Mouse (Mus musculus) gastrocnemius, adult 2 months (tissue): Measurements from ENCODE around the gene Slc39a7. TPM values are rescaled to one million over a fixed set of nuclear protein-coding genes. Genes with fewer than 3 reads are reported as not detected.

Experiments
- DNase-seq: peaks from one replicate; pipeline ENCODE4 v3.0.0; 2022
- H3K27ac ChIP-seq: fragments of 200-600 bp; 2 replicates; pipeline ENCODE4 v1.8.1; 2022; ENCODE audit warnings: mild to moderate bottlenecking
- H3K4me3 ChIP-seq: fragments of 200-600 bp; 2 replicates; pipeline ENCODE4 v1.8.1; 2022; ENCODE audit warnings: mild to moderate bottlenecking, moderate library complexity
- CTCF ChIP-seq: fragments of 200-600 bp; IDR thresholded peaks from 2 replicates; pipeline ENCODE4 v1.8.1; 2022; ENCODE audit warnings: antibody characterized with exemption, mild to moderate bottlenecking, moderate library complexity
- intact Hi-C: fragments of 180-260 bp; cut with DNase I; formaldehyde crosslinking; loops from one replicate; pipeline ENCODE4 v1.15.1; 2025
- total RNA-seq, 2 experiments: library from RNA; stranded (reverse); gene quantifications; 2 replicates each; pipeline ENCODE4 v1.2.3; 2021

The Slc39a7 gene
- total RNA-seq, 2 experiments from 2014 or later = 44.6 to 49.5 TPM

DNA sequence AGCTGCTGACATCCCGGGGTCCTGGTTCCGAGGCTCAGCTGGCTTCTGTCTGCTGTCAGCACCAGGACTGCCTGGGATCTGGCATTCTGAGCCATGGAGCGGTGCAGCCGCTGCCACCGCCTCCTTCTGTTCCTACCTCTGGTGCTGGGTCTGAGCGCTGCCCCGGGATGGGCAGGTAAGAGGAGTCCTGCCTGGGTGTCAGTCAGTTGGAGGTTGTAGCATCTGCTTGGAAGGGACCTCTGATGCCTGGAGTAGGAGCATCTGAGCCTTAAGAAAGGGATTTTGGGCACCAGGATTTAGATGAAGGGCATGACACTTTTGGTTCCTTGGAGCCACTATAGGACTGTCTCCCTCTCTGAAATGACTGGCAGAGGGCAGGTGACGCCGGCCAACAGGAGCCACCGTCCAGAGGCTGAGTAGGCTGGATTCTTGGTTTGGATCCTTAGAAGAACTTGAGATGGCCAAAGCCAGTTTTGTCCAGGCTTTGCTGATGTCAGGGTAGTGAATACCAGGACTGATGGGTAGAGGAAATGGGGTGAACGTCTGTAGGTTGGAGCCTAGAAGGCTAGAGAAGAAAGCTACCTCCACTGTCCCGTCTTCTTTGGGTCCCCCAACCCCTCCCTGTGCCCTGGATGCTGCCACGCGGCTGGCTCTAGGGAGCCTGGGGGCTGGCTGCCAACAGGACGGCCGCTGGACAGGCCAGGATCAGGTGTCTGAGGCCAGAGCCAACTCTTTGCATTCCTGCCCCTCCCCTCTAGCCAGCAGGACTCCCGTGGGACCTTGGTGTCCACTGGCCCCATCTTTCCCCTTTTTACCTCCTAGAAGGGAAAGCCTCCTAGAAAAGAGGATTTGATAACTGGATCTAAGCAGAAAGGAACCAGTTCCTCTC lies 8.3 kb upstream of the Slc39a7 start:
- TF ChIP-seq CTCF = no peak
- H3K4me3 ChIP-seq = peak overlapping the region; percentile 57
- intact Hi-C loops = loop anchor here (5.0 kb wide), 1 partner anchor 67 kb away; no protein-coding TSS in a partner anchor
- peak overlapping the region; percentile 81 for H3K27ac ChIP-seq
- peak; percentile 94 for DNase-seq

DNA sequence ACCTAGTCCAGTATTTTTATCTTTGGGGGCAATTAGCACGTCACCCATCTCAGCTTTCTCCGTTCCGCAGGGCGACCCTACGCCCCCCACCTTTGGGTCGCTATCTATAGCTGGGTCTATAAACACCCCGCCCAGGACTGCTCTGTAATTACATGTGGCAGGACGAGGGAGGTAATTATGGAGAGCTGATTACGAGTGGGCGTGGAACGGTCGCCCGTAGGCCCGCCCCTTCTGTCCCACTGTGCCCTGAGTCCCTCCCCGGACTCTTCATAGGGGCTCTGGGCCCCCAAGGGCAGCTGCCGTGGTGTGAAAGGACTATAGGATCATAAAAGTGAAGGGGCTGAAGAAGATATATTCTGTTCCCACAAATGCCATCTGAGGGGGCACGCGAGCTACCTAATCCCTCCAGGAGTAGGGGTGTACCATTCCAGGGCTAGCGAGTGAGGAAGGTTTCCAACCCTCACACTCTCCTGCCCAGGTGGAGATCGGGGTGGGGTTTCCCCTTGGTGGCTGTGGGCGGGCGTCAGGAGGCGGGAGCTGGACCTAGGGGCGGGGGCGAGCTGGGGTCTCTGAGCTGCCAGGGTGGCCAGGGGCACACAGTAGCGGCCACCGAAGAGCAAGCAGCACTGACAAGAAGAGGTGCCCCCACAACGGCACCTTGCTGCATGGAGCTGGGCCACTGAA lies 7.5 kb upstream of the Slc39a7 start, which contains the start of gene Col11a2:
Gene Col11a2 (plus strand): TSS at position 560 of the 684 bp plus-strand sequence.
- intact Hi-C loops = loop anchor here (5.0 kb wide), 1 partner anchor 68 kb away; no protein-coding TSS in a partner anchor
- Histone ChIP-seq H3K4me3 (peak within 1 kb of the TSS; percentile 57), H3K27ac (peak within 1 kb of the TSS; percentile 81)
- peak; percentile 49 for DNase-seq
- TF ChIP-seq CTCF = no peak

DNA sequence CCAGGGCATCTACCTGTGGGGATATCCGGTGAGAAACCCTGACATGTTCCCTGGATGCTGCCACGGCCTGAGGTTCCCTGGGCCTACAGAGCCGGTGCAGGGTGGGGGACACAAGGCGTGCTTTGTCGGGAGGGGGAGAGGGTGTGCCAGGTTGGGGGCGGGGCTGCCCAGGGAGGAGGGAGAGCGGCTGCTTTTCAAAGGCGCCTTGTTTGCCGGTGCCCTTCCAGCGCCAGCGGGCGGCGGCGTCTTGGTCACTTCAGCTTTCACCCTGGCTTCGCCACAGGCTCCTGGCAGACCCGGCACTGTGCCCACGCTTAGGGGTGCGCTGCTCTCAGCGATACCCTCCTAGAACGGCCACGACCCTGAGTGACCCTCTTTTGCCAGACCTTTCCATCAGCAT lies 7.0 kb upstream of the Slc39a7 start:
- no peak for TF ChIP-seq CTCF
- H3K27ac ChIP-seq = peak overlapping the region; percentile 81
- H3K4me3 ChIP-seq = peak overlapping the region; percentile 57
- DNase-seq = peak; percentile 65
- intact Hi-C loops = loop anchor here (5.0 kb wide), 1 partner anchor 69 kb away; no protein-coding TSS in a partner anchor

DNA sequence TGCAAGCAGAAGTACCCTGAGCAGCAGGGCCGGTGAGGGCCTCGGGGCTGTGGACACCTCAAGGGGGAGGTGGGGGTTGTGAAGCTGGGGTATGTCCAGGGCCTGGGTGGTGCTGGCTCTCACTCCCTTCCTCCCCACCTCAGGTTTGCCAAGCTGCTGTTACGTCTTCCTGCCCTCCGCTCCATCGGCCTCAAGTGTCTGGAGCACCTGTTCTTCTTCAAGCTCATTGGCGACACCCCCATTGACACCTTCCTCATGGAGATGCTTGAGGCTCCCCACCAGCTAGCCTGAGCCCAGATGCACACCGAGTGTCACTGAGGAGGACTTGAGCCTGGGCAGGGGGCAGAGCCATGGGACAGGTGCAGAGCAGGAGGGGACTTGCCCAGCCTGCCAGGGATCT lies 5.8 kb upstream of the Slc39a7 start:
- intact Hi-C loops = loop anchor here (5.0 kb wide), 1 partner anchor 70 kb away; no protein-coding TSS in a partner anchor
- peak; percentile 28 for DNase-seq
- TF ChIP-seq CTCF = no peak
- H3K4me3 ChIP-seq = no peak overlapping the region
- H3K27ac ChIP-seq = no peak overlapping the region

DNA sequence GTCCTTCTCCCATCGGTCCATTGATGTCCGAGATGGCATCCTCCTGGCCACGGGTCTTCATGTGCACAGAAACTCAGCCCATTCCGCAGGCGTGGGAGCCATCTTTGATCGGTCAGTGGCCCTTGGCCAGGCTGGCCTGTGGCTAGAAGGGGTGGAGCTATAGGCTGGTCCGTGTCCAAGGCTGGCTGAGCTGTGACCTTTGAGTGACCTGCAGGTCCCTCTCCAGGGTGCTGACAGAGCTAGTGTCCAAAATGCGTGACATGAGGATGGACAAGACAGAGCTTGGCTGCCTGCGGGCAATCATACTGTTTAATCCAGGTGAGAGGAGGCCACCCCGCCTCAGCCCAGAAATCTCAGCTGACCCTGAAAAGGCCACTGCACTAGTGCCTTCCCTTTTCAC lies 5.2 kb upstream of the Slc39a7 start:
- H3K4me3 ChIP-seq = no peak overlapping the region
- DNase-seq = peak; percentile 54
- intact Hi-C loops = loop anchor here (5.0 kb wide), 1 partner anchor 71 kb away; no protein-coding TSS in a partner anchor
- no peak for TF ChIP-seq CTCF
- no peak overlapping the region for H3K27ac ChIP-seq

DNA sequence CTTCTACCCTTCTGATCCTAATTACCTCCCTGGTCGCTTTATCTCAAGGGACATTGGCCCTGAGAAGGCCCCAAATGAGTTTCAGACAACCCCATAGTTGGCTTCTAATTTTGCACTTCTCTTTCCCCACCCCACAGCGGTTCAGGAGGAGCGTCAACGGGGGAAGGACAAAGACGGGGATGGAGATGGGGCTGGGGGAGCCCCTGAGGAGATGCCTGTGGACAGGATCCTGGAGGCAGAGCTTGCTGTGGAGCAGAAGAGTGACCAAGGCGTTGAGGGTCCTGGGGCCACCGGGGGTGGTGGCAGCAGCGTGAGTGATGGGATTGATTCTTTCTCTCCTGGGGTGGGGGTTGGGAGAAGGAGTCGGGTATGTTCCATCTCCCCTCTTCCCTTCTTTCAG lies 4.0 kb upstream of the Slc39a7 start:
- TF ChIP-seq CTCF = no peak
- peak; percentile 13 for DNase-seq
- intact Hi-C loops = loop anchor here (5.0 kb wide), 1 partner anchor 72 kb away; no protein-coding TSS in a partner anchor

DNA sequence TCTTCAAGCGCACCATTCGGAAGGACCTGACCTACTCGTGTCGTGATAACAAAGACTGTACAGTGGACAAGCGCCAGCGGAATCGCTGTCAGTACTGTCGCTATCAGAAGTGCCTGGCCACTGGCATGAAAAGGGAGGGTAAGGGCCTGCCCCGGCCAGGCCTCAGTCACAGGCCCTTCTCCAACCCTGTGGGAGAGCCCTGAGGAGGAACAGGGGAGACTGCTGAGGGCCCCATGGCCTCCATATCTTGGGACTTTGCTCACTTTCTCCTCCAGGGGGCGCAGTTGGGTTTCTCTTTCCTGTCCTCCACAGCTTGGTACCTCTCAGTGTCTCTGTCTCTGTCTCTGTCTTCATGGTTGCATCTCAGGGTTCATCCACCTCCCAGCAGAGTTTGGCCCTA lies 2.6 kb upstream of the Slc39a7 start:
- Histone ChIP-seq H3K27ac (peak overlapping the region; percentile 31; the same call in 1 of the 2 replicates), H3K4me3 (peak overlapping the region; percentile 1; the same call in 1 of the 2 replicates)
- intact Hi-C loops = loop anchor here (5.0 kb wide), 1 partner anchor 88 kb away; the partner anchor contains the start of gene Brd2
- DNase-seq = peak; percentile 71
- peak; percentile 77 for TF ChIP-seq CTCF

More for the DNA sequence above, 4.0 kb upstream of the Slc39a7 start:
- Histone ChIP-seq H3K27ac (no peak overlapping the region), H3K4me3 (no peak overlapping the region)

DNA sequence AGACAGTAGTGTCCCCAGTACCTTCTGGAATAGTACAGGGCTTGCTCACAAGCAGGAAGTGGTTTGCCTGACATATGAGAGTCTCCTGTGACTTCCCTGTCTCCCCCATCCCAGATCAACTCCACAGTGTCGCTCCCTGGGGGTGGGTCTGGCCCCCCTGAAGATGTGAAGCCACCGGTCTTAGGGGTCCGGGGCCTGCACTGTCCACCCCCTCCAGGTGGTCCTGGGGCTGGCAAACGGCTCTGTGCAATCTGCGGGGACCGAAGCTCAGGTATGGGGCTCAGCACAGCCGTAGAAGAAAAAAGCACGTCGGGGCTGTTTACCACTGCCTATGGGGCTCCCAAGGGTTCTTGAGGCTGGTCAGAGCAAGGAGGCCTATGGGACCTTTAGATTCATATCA lies 2.0 kb upstream of the Slc39a7 start:
- no peak for TF ChIP-seq CTCF
- intact Hi-C loops = loop anchor here (5.0 kb wide), 1 partner anchor 89 kb away; the partner anchor contains the start of gene Brd2
- Histone ChIP-seq H3K4me3 (peak overlapping the region; percentile 78), H3K27ac (peak overlapping the region; percentile 100)
- no peak for DNase-seq

DNA sequence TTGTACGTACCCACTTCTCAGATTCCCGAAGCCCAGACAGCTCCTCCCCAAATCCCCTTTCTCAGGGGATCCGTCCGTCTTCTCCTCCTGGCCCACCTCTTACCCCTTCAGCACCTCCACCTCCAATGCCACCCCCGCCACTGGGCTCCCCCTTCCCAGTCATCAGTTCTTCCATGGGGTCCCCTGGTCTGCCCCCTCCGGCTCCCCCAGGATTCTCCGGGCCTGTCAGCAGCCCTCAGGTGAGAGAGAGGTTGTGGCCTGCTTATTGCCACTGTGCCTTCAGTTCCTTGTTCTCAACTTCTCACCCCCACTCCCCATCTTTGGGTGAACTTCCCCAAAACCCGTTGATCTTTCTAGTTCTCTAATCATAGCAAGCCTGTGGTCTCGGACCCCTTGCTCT lies 1.3 kb upstream of the Slc39a7 start:
- intact Hi-C loops = loop anchor here (5.0 kb wide), 1 partner anchor 89 kb away; the partner anchor contains the start of gene Brd2
- Histone ChIP-seq H3K4me3 (peak overlapping the region; percentile 78), H3K27ac (peak overlapping the region; percentile 100)
- TF ChIP-seq CTCF = no peak
- DNase-seq = no peak

DNA sequence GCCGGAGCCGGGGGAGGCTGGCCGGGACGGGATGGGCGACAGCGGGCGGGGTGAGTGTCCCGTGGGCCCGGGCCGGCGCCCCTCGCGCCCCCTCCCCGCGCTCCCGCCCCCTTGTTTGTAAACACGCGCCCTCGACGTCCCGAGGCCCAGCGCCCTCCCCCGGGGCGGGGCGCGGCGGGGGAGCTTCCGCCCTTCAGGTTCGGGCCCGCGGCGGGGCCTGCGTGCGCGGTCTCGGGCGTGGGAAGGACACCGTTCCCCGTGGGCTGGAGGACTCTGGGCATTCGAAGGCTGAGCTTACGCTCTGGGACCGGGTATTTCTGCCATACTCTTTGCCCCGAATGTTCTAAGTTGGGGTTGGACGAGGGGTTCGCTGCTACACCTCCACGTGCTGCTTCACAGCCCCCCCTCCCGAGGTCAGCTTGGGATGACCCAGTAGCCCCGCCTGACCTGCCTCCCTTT lies 721 bp upstream of the Slc39a7 start:
- intact Hi-C loops = loop anchor here (5.0 kb wide), 1 partner anchor 90 kb away; the partner anchor contains the start of gene Brd2
- no peak for TF ChIP-seq CTCF
- peak; percentile 87 for DNase-seq
- Histone ChIP-seq H3K27ac (peak overlapping the region; percentile 100), H3K4me3 (peak overlapping the region; percentile 78)

DNA sequence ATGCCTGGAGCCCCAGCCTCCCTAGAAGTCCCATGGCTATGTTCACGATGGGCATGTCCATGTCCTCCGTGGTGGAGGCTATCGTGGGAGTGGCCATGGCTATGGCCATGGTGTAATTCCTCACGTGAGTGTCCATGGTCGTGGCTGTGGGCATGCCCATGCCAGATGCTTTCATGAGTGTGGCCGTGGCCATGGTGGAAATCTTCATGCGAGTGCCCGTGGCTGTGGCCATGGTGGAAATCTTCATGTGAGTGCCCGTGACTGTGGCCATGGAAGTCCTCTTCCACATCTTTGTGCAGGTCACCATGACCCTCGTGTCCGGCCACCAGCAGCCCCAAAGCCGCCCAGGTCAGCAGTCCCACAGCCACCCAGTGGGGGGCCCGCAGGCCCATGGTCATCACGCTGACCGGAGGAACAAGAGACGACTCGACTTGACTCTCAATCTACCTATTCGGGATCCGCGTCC lies 588 bp downstream of the Slc39a7 start:
- intact Hi-C loops = loop anchor here (5.0 kb wide), 1 partner anchor 91 kb away; the partner anchor contains the start of gene Brd2

More for the DNA sequence above, 588 bp downstream of the Slc39a7 start:
- no peak for TF ChIP-seq CTCF
- Histone ChIP-seq H3K27ac (peak overlapping the region; percentile 100), H3K4me3 (peak overlapping the region; percentile 78)
- no peak for DNase-seq
